Mouse (Mus musculus) macrophage (primary cell): ENCODE data around the gene Fzd9. TPM values are rescaled to one million over a fixed set of nuclear protein-coding genes. Genes with fewer than 3 reads are reported as not detected.

Experiments used
- H3K27ac ChIP-seq: fragments of 350-480 bp; formaldehyde crosslinking; 2 replicates; pipeline ENCODE4 v1.9.0; 2021
- H3K36me3 ChIP-seq: fragments of 350-480 bp; formaldehyde crosslinking; 2 replicates; pipeline ENCODE4 v1.9.0; 2021; ENCODE audit errors: inconsistent target
- H3K4me3 ChIP-seq: fragments of 350-480 bp; formaldehyde crosslinking; 2 replicates; pipeline ENCODE4 v1.9.0; 2021; ENCODE audit errors: inconsistent target
- H3K79me2 ChIP-seq: fragments of 350-480 bp; formaldehyde crosslinking; 2 replicates; pipeline ENCODE4 v1.9.0; 2021; ENCODE audit errors: inconsistent target
- WGBS: methylation state at CpG from one replicate; pipeline ENCODE4 v1.1.7; 2026; ENCODE audit warnings: inconsistent platforms; ENCODE audit not compliant: missing documents; 5-methylcytosine and 5-hydroxymethylcytosine counted together
- polyA plus RNA-seq: library from polyadenylated mRNA; stranded (reverse); fragments of 250-400 nt; gene quantifications from 3 replicates; pipeline ENCODE4 v1.2.4, GENCODE M21; 2018; ENCODE audit warnings: inconsistent platforms
- total RNA-seq, 78 experiments: library from RNA; depleted of rRNA; stranded (reverse); fragments of 250-400 nt; gene quantifications; 1 replicate in 9 of 78; 2 replicates in 24 of 78; 3 replicates in 43 of 78; 4 replicates in 2 of 78; pipeline ENCODE4 v1.2.4; 2018; ENCODE audit warnings: inconsistent platforms in 56 of 78

The Fzd9 gene
- not detected for total RNA-seq (2018; cell fraction: chromatin; rRNA removed)
- under 1 TPM in 1 of 26 experiments, not detected in 25; 0.09 TPM for total RNA-seq (2018; cell fraction: cytosol; rRNA removed)
- total RNA-seq (2018; cell fraction: nucleus; rRNA removed): not detected
- polyA plus RNA-seq: not detected in 3 replicates

- H3K4me3 ChIP-seq: no peak within 1 kb of the TSS
- WGBS: 1% methylated on average over 49 of the region's 51 CpGs
- H3K79me2 ChIP-seq: no peaks in the 10 kb centered on the region
- no peak within 1 kb of the TSS for H3K27ac ChIP-seq
- peaks cover 2% of the 10 kb centered on the region for H3K36me3 ChIP-seq
Measured at GRCm38 (mm10) chr5:135251079-135251454, at the start of gene Fzd9. Gene Fzd9 (minus strand): TSS chr5:135251230.

- H3K79me2 ChIP-seq: no peaks in the 10 kb centered on the region
- H3K36me3 ChIP-seq: no peaks in the 10 kb centered on the region
- WGBS: 55% methylated on average over 2 of the region's 2 CpGs
- H3K27ac ChIP-seq: no peak overlapping the region
- no peak overlapping the region for H3K4me3 ChIP-seq
Measured at GRCm38 (mm10) chr5:135292001-135292400, 41.0 kb upstream of the Fzd9 start.

GRCm38 (mm10) chr5:135291193-135291592, 40.2 kb upstream of the Fzd9 start:
- Histone ChIP-seq H3K79me2 (no peaks in the 10 kb centered on the region), H3K36me3 (no peaks in the 10 kb centered on the region), H3K27ac (no peak overlapping the region), H3K4me3 (no peak overlapping the region)
- 87% methylated on average over 4 of the region's 4 CpGs for WGBS

- Histone ChIP-seq H3K36me3 (no peaks in the 10 kb centered on the region), H3K79me2 (no peaks in the 10 kb centered on the region), H3K4me3 (no peak overlapping the region), H3K27ac (no peak overlapping the region)
- WGBS: 89% methylated on average over 6 of the region's 6 CpGs
Measured at GRCm38 (mm10) chr5:135290703-135291102, 39.7 kb upstream of the Fzd9 start.

- Histone ChIP-seq H3K4me3 (no peak overlapping the region), H3K79me2 (no peaks in the 10 kb centered on the region), H3K27ac (no peak overlapping the region), H3K36me3 (no peaks in the 10 kb centered on the region)
- WGBS: 89% methylated on average over 5 of the region's 5 CpGs
Measured at GRCm38 (mm10) chr5:135286926-135287325, 35.9 kb upstream of the Fzd9 start.

GRCm38 (mm10) chr5:135286185-135286584, 35.2 kb upstream of the Fzd9 start:
- H3K4me3 ChIP-seq: no peak overlapping the region
- no peaks in the 10 kb centered on the region for H3K36me3 ChIP-seq
- no peaks in the 10 kb centered on the region for H3K79me2 ChIP-seq
- WGBS: 1% methylated on average over 6 of the region's 6 CpGs
- H3K27ac ChIP-seq: no peak overlapping the region

- H3K27ac ChIP-seq: no peak overlapping the region
- H3K79me2 ChIP-seq: no peaks in the 10 kb centered on the region
- WGBS: 85% methylated on average over 3 of the region's 3 CpGs
- no peaks in the 10 kb centered on the region for H3K36me3 ChIP-seq
- no peak overlapping the region for H3K4me3 ChIP-seq
Measured at GRCm38 (mm10) chr5:135285211-135285610, 34.2 kb upstream of the Fzd9 start.

- no peaks in the 10 kb centered on the region for H3K36me3 ChIP-seq
- no peak overlapping the region for H3K4me3 ChIP-seq
- H3K27ac ChIP-seq: no peak overlapping the region
- H3K79me2 ChIP-seq: no peaks in the 10 kb centered on the region
- WGBS: 94% methylated on average over 9 of the region's 9 CpGs
Measured at GRCm38 (mm10) chr5:135280226-135280625, 29.2 kb upstream of the Fzd9 start.

- 75% methylated on average over 31 of the region's 36 CpGs for WGBS
- H3K27ac ChIP-seq: no peak overlapping the region
- no peak overlapping the region for H3K4me3 ChIP-seq
- H3K36me3 ChIP-seq: no peaks in the 10 kb centered on the region
- H3K79me2 ChIP-seq: no peaks in the 10 kb centered on the region
Measured at GRCm38 (mm10) chr5:135276597-135276996, 25.6 kb upstream of the Fzd9 start.

GRCm38 (mm10) chr5:135274663-135275396, 23.8 kb upstream of the Fzd9 start:
- Histone ChIP-seq H3K79me2 (no peaks in the 10 kb centered on the region), H3K4me3 (no peak overlapping the region), H3K36me3 (no peaks in the 10 kb centered on the region), H3K27ac (no peak overlapping the region)
- 75% methylated on average over 15 of the region's 15 CpGs for WGBS

- no peaks in the 10 kb centered on the region for H3K36me3 ChIP-seq
- no peak overlapping the region for H3K27ac ChIP-seq
- WGBS: 91% methylated on average over 12 of the region's 12 CpGs
- H3K79me2 ChIP-seq: no peaks in the 10 kb centered on the region
- H3K4me3 ChIP-seq: no peak overlapping the region
Measured at GRCm38 (mm10) chr5:135271563-135272165, 20.6 kb upstream of the Fzd9 start.

- Histone ChIP-seq H3K4me3 (no peak overlapping the region), H3K36me3 (no peaks in the 10 kb centered on the region), H3K79me2 (no peaks in the 10 kb centered on the region), H3K27ac (no peak overlapping the region)
- 83% methylated on average over 4 of the region's 4 CpGs for WGBS
Measured at GRCm38 (mm10) chr5:135270361-135270760, 19.3 kb upstream of the Fzd9 start.

GRCm38 (mm10) chr5:135269451-135269850, 18.4 kb upstream of the Fzd9 start:
- 52% methylated on average over 8 of the region's 8 CpGs for WGBS
- H3K4me3 ChIP-seq: no peak overlapping the region
- no peak overlapping the region for H3K27ac ChIP-seq
- no peaks in the 10 kb centered on the region for H3K36me3 ChIP-seq
- no peaks in the 10 kb centered on the region for H3K79me2 ChIP-seq

GRCm38 (mm10) chr5:135264548-135264947, 13.5 kb upstream of the Fzd9 start:
- Histone ChIP-seq H3K79me2 (no peaks in the 10 kb centered on the region), H3K27ac (no peak overlapping the region), H3K36me3 (no peaks in the 10 kb centered on the region), H3K4me3 (no peak overlapping the region)
- 4% methylated on average over 9 of the region's 9 CpGs for WGBS

GRCm38 (mm10) chr5:135263866-135264503, 13.0 kb upstream of the Fzd9 start:
- WGBS: 19% methylated on average over 17 of the region's 17 CpGs
- no peaks in the 10 kb centered on the region for H3K79me2 ChIP-seq
- no peak overlapping the region for H3K4me3 ChIP-seq
- no peaks in the 10 kb centered on the region for H3K36me3 ChIP-seq
- H3K27ac ChIP-seq: no peak overlapping the region
